Mouse (Mus musculus) forebrain, embryonic 15.5 days (tissue): ENCODE results near the gene Tubb2a. TPM values are rescaled to one million over a fixed set of nuclear protein-coding genes. Genes with fewer than 3 reads are reported as not detected.

Experiments
- ATAC-seq: fragments of 200-750 bp; cut with Nextera tagmentation; replicated peaks from 2 replicates; pipeline ENCODE4 v1.8.0; 2017; ENCODE audit warnings: mild to moderate bottlenecking, moderate TSS enrichment, moderate library complexity
- H3K27ac ChIP-seq: fragments of 300-500 bp; sonication (generic); replicated peaks from 2 replicates; pipeline ENCODE4 v1.5.1; 2015; ENCODE audit warnings: mild to moderate bottlenecking, inconsistent platforms
- H3K27me3 ChIP-seq: fragments of 300-500 bp; sonication (generic); 2 replicates; pipeline ENCODE4 v1.6.1; 2015; ENCODE audit warnings: inconsistent platforms
- H3K36me3 ChIP-seq: fragments of 300-500 bp; sonication (generic); 2 replicates; pipeline ENCODE4 v1.6.1; 2015; ENCODE audit warnings: mild to moderate bottlenecking, inconsistent platforms
- H3K4me1 ChIP-seq: fragments of 300-500 bp; sonication (generic); 2 replicates; pipeline ENCODE4 v1.6.1; 2015; ENCODE audit warnings: inconsistent platforms
- H3K4me2 ChIP-seq: fragments of 300-500 bp; sonication (generic); replicated peaks from 2 replicates; pipeline ENCODE4 v1.6.1; 2015; ENCODE audit warnings: mild to moderate bottlenecking, inconsistent platforms
- H3K4me3 ChIP-seq: fragments of 300-500 bp; sonication (generic); 2 replicates; pipeline ENCODE4 v1.5.1; 2015; ENCODE audit warnings: mild to moderate bottlenecking, inconsistent platforms
- H3K9ac ChIP-seq: fragments of 300-500 bp; sonication (generic); replicated peaks from 2 replicates; pipeline ENCODE4 v1.6.1; 2015; ENCODE audit warnings: mild to moderate bottlenecking, inconsistent platforms
- H3K9me3 ChIP-seq: fragments of 300-500 bp; sonication (generic); 2 replicates; pipeline ENCODE4 v1.6.1; 2016; ENCODE audit warnings: inconsistent platforms
- WGBS: fragments of 180-500 bp; shearing (Covaris S2); methylation state at CpG from one replicate; pipeline ENCODE4 v1.1.7; 2015; ENCODE audit warnings: mixed read lengths; 5-methylcytosine and 5-hydroxymethylcytosine counted together
- polyA plus RNA-seq: library from polyadenylated mRNA; unstranded; fragments of >200 nt; fragmentation: Nextera tagmentation; extraction: Ambion mirVana; gene quantifications from 2 replicates; pipeline ENCODE4 v1.2.1, GENCODE M21; 2015

Gene Tubb2a
- polyA plus RNA-seq, 1 experiment from 2014 or later: 1,682 TPM

GRCm38 (mm10) chr13:34070296-34070695, 7.5 kb downstream of the Tubb2a start:
- no peak overlapping the region for H3K27ac ChIP-seq
- H3K4me2 ChIP-seq: no peak overlapping the region
- no peak for ATAC-seq
- no peaks in the 10 kb centered on the region for H3K9me3 ChIP-seq
- H3K9ac ChIP-seq: no peak overlapping the region
- peaks cover 11% of the 10 kb centered on the region; the same call in 1 of the 2 replicates for H3K36me3 ChIP-seq
- H3K4me1 ChIP-seq: peaks cover 4% of the 10 kb centered on the region; the same call in 1 of the 2 replicates
- 84% methylated on average over 4 of the region's 4 CpGs for WGBS
- H3K4me3 ChIP-seq: no peak overlapping the region
- no peaks in the 10 kb centered on the region for H3K27me3 ChIP-seq

GRCm38 (mm10) chr13:34066351-34066750, 11.5 kb downstream of the Tubb2a start:
- Histone ChIP-seq H3K9ac (no peak overlapping the region), H3K4me2 (no peak overlapping the region), H3K27me3 (no peaks in the 10 kb centered on the region), H3K36me3 (no peaks in the 10 kb centered on the region), H3K27ac (no peak overlapping the region), H3K4me1 (0 out of 2 replicates have a peak, but pooled peaks cover 2% of the 10 kb centered on the region), H3K9me3 (no peaks in the 10 kb centered on the region), H3K4me3 (no peak overlapping the region)
- WGBS: 43% methylated on average over 1 of the region's 1 CpGs
- ATAC-seq: no peak

GRCm38 (mm10) chr13:34062466-34062865, 15.3 kb downstream of the Tubb2a start:
- H3K4me2 ChIP-seq: no peak overlapping the region
- ATAC-seq: no peak
- no peak overlapping the region for H3K4me3 ChIP-seq
- 0 out of 2 replicates have a peak, but pooled peaks cover 2% of the 10 kb centered on the region for H3K4me1 ChIP-seq
- WGBS: 84% methylated on average over 10 of the region's 10 CpGs
- no peaks in the 10 kb centered on the region; the same call in 1 of the 2 replicates for H3K36me3 ChIP-seq
- H3K9me3 ChIP-seq: no peaks in the 10 kb centered on the region
- no peaks in the 10 kb centered on the region for H3K27me3 ChIP-seq
- no peak overlapping the region for H3K27ac ChIP-seq
- no peak overlapping the region for H3K9ac ChIP-seq

- Histone ChIP-seq H3K9ac (no peak overlapping the region), H3K9me3 (no peaks in the 10 kb centered on the region), H3K36me3 (peaks cover 5% of the 10 kb centered on the region), H3K27me3 (no peaks in the 10 kb centered on the region), H3K27ac (no peak overlapping the region), H3K4me1 (no peaks in the 10 kb centered on the region), H3K4me3 (no peak overlapping the region), H3K4me2 (no peak overlapping the region)
- WGBS: 89% methylated on average over 9 of the region's 9 CpGs
- no peak for ATAC-seq
Measured at GRCm38 (mm10) chr13:34060061-34060460, 17.7 kb downstream of the Tubb2a start.

- Histone ChIP-seq H3K36me3 (peaks cover 6% of the 10 kb centered on the region), H3K4me1 (no peaks in the 10 kb centered on the region), H3K27ac (no peak overlapping the region), H3K27me3 (no peaks in the 10 kb centered on the region), H3K4me2 (no peak overlapping the region), H3K4me3 (no peak overlapping the region), H3K9me3 (no peaks in the 10 kb centered on the region), H3K9ac (no peak overlapping the region)
- ATAC-seq: no peak
- WGBS: 95% methylated on average over 1 of the region's 1 CpGs
Measured at GRCm38 (mm10) chr13:34057252-34057651, 20.6 kb downstream of the Tubb2a start.

GRCm38 (mm10) chr13:34054983-34055382, 22.8 kb downstream of the Tubb2a start:
- Histone ChIP-seq H3K9me3 (no peaks in the 10 kb centered on the region), H3K4me3 (no peak overlapping the region), H3K27ac (no peak overlapping the region), H3K9ac (no peak overlapping the region), H3K4me1 (no peaks in the 10 kb centered on the region), H3K36me3 (peaks cover 6% of the 10 kb centered on the region), H3K27me3 (no peaks in the 10 kb centered on the region), H3K4me2 (no peak overlapping the region)
- ATAC-seq: no peak
- 89% methylated on average over 3 of the region's 3 CpGs for WGBS

GRCm38 (mm10) chr13:34054391-34054790, 23.4 kb downstream of the Tubb2a start:
- Histone ChIP-seq H3K4me1 (no peaks in the 10 kb centered on the region), H3K27me3 (no peaks in the 10 kb centered on the region), H3K36me3 (peaks cover 6% of the 10 kb centered on the region), H3K9me3 (no peaks in the 10 kb centered on the region), H3K27ac (no peak overlapping the region), H3K9ac (no peak overlapping the region), H3K4me2 (no peak overlapping the region), H3K4me3 (no peak overlapping the region)
- no peak for ATAC-seq
- WGBS: 75% methylated on average over 4 of the region's 4 CpGs

GRCm38 (mm10) chr13:34053673-34054282, 24.0 kb downstream of the Tubb2a start:
- no peak overlapping the region for H3K4me2 ChIP-seq

GRCm38 (mm10) chr13:34051692-34052091, 26.1 kb downstream of the Tubb2a start:
- Histone ChIP-seq H3K4me2 (no peak overlapping the region), H3K36me3 (peaks cover 6% of the 10 kb centered on the region), H3K27me3 (no peaks in the 10 kb centered on the region), H3K9me3 (no peaks in the 10 kb centered on the region), H3K4me3 (no peak overlapping the region), H3K4me1 (peaks cover under 1% of the 10 kb centered on the region; the same call in 1 of the 2 replicates), H3K27ac (no peak overlapping the region), H3K9ac (no peak overlapping the region)
- WGBS: 97% methylated on average over 3 of the region's 3 CpGs
- no peak for ATAC-seq

More at GRCm38 (mm10) chr13:34053673-34054282, 24.0 kb downstream of the Tubb2a start:
- H3K4me3 ChIP-seq: no peak overlapping the region
- H3K27me3 ChIP-seq: no peaks in the 10 kb centered on the region
- H3K36me3 ChIP-seq: peaks cover 6% of the 10 kb centered on the region
- no peak overlapping the region for H3K27ac ChIP-seq
- WGBS: 81% methylated on average over 13 of the region's 13 CpGs
- no peak overlapping the region for H3K9ac ChIP-seq
- no peaks in the 10 kb centered on the region for H3K9me3 ChIP-seq
- H3K4me1 ChIP-seq: no peaks in the 10 kb centered on the region
- no peak for ATAC-seq

GRCm38 (mm10) chr13:34050479-34050878, 27.3 kb downstream of the Tubb2a start:
- Histone ChIP-seq H3K4me1 (peaks cover 3% of the 10 kb centered on the region; the same call in 1 of the 2 replicates), H3K27ac (no peak overlapping the region), H3K9me3 (no peaks in the 10 kb centered on the region), H3K27me3 (no peaks in the 10 kb centered on the region), H3K4me3 (no peak overlapping the region), H3K9ac (no peak overlapping the region), H3K4me2 (no peak overlapping the region), H3K36me3 (peaks cover 2% of the 10 kb centered on the region)
- WGBS: 93% methylated on average over 8 of the region's 8 CpGs
- no peak for ATAC-seq

GRCm38 (mm10) chr13:34047526-34047925, 30.3 kb downstream of the Tubb2a start:
- no peak overlapping the region for H3K9ac ChIP-seq
- H3K4me1 ChIP-seq: peaks cover 3% of the 10 kb centered on the region; the same call in 1 of the 2 replicates
- 79% methylated on average over 3 of the region's 3 CpGs for WGBS
- H3K9me3 ChIP-seq: no peaks in the 10 kb centered on the region
- no peak overlapping the region for H3K4me2 ChIP-seq
- no peak overlapping the region for H3K4me3 ChIP-seq
- ATAC-seq: no peak
- no peaks in the 10 kb centered on the region for H3K36me3 ChIP-seq
- no peak overlapping the region for H3K27ac ChIP-seq
- no peaks in the 10 kb centered on the region for H3K27me3 ChIP-seq

GRCm38 (mm10) chr13:34046421-34047012, 31.3 kb downstream of the Tubb2a start:
- H3K9ac ChIP-seq: no peak overlapping the region
- H3K9me3 ChIP-seq: no peaks in the 10 kb centered on the region
- peak; percentile 96 for ATAC-seq
- no peak overlapping the region for H3K4me2 ChIP-seq
- H3K36me3 ChIP-seq: no peaks in the 10 kb centered on the region
- no peaks in the 10 kb centered on the region for H3K27me3 ChIP-seq
- no peak overlapping the region for H3K4me3 ChIP-seq
- no peak overlapping the region for H3K27ac ChIP-seq
- H3K4me1 ChIP-seq: peaks cover 3% of the 10 kb centered on the region; the same call in 1 of the 2 replicates
- WGBS: 38% methylated on average over 11 of the region's 11 CpGs
